Mouse (Mus musculus) left cerebral cortex, postnatal 36 days (tissue): ENCODE measurements at regions not wholly inside any gene's neighbourhood (a gene's known extent, or its start where the extent isn't known, plus 50 kb on each side); places are given as distances from the start of the nearest gene placed in this dataset.

Experiments used
- DNase-seq, 2 experiments: peaks; one replicate each; pipeline ENCODE4 v3.0.0; 2021 to 2022; ENCODE audit warnings: low spot score in 2 of 2, mixed read lengths in 1 of 2
- intact Hi-C: fragments of 180-260 bp; cut with DNase I; formaldehyde crosslinking; loops from one replicate; pipeline ENCODE4 v1.15.1; 2025

- intact Hi-C loops = no loop called here
- DNase-seq = no peak
Measured at GRCm38 (mm10) chr4:80442711-80443110, 391.2 kb upstream of the Tyrp1 start.

GRCm38 (mm10) chr4:80463615-80464014 lies 370.3 kb upstream of the Tyrp1 start:
- no peak for DNase-seq
- intact Hi-C loops = no loop called here

GRCm38 (mm10) chr4:80475736-80476478 lies 358.0 kb upstream of the Tyrp1 start:
- no peak for DNase-seq
- intact Hi-C loops = no loop called here

- DNase-seq = no peak
- intact Hi-C loops = loop anchor here (5.0 kb wide), 3 partner anchors 122 to 242 kb away; no protein-coding TSS in a partner anchor
Measured at GRCm38 (mm10) chr4:80515087-80515486, 318.8 kb upstream of the Tyrp1 start.

- intact Hi-C loops = loop anchor here (5.0 kb wide), 3 partner anchors 120 to 240 kb away; no protein-coding TSS in a partner anchor
- DNase-seq = peak; percentile 70 to 77
Measured at GRCm38 (mm10) chr4:80517476-80518285, 316.2 kb upstream of the Tyrp1 start.

GRCm38 (mm10) chr4:80518589-80518988 lies 315.3 kb upstream of the Tyrp1 start:
- DNase-seq = no peak
- intact Hi-C loops = loop anchor here (5.0 kb wide), 3 partner anchors 119 to 239 kb away; no protein-coding TSS in a partner anchor

- intact Hi-C loops = no loop called here
- DNase-seq = no peak
Measured at GRCm38 (mm10) chr4:80539854-80540253, 294.1 kb upstream of the Tyrp1 start.

- intact Hi-C loops = no loop called here
- DNase-seq = no peak
Measured at GRCm38 (mm10) chr4:80545086-80545485, 288.8 kb upstream of the Tyrp1 start.

- DNase-seq = no peak
- intact Hi-C loops = no loop called here
Measured at GRCm38 (mm10) chr4:80589438-80589837, 244.5 kb upstream of the Tyrp1 start.

- DNase-seq = peak; percentile 16 to 21
- intact Hi-C loops = no loop called here
Measured at GRCm38 (mm10) chr4:80628271-80628670, 205.7 kb upstream of the Tyrp1 start.

- no peak for DNase-seq
- intact Hi-C loops = no loop called here
Measured at GRCm38 (mm10) chr4:80629251-80629650, 204.7 kb upstream of the Tyrp1 start.

- intact Hi-C loops = loop anchor here (10.0 kb wide), 1 partner anchor 125 kb away; no protein-coding TSS in a partner anchor
Measured at GRCm38 (mm10) chr4:80630260-80630659, 203.7 kb upstream of the Tyrp1 start.

GRCm38 (mm10) chr4:80631041-80631440 lies 202.9 kb upstream of the Tyrp1 start:
- intact Hi-C loops = loop anchor here (10.0 kb wide), 1 partner anchor 124 kb away; no protein-coding TSS in a partner anchor
- DNase-seq = no peak

More at GRCm38 (mm10) chr4:80630260-80630659, 203.7 kb upstream of the Tyrp1 start:
- DNase-seq = no peak

- intact Hi-C loops = loop anchor here (10.0 kb wide), 1 partner anchor 123 kb away; no protein-coding TSS in a partner anchor
- no peak for DNase-seq
Measured at GRCm38 (mm10) chr4:80631441-80631840, 202.5 kb upstream of the Tyrp1 start.

GRCm38 (mm10) chr4:80638381-80638780 lies 195.5 kb upstream of the Tyrp1 start:
- intact Hi-C loops = loop anchor here (5.0 to 10.0 kb wide), 2 partner anchors 116 to 121 kb away; no protein-coding TSS in a partner anchor
- peak; percentile 36 to 44 for DNase-seq
